Mouse (Mus musculus): ENCODE results near the gene Olfr1166. TPM values are rescaled to one million over a fixed set of nuclear protein-coding genes. Genes with fewer than 3 reads are reported as not detected.
"Not testable (repeated sequence)": the region's sequence is repeated elsewhere in the genome, so short reads cannot be mapped to it uniquely, and the experiment has no call there.

Olfr1166 gene
- not detected for polyA plus RNA-seq (2021)

GRCm38 (mm10) chr2:88128172-88128571, at the start of gene Olfr1166:
Gene Olfr1166 (minus strand): TSS chr2:88128272.
- H3K27me3 ChIP-seq = no peaks in the 10 kb centered on the region
- ChIA-PET CTCF (no interaction called here), POLR2A (no interaction called here)
- no peak for ATAC-seq
- DNase-seq (ENCODE audit: low read depth, low spot score) = no peak
- in situ Hi-C loops (cut with MboI; ENCODE audit: low pct_unique_long_range_greater_than_20kb) = no loop called here
- no peak for TF ChIP-seq CTCF (IDR thresholded peaks at IDR 0.05)

GRCm38 (mm10) chr2:88155093-88155492, 27.0 kb upstream of the Olfr1166 start, which contains the start of gene Olfr1167:
Gene Olfr1167 (minus strand): TSS chr2:88155193.
- not testable (repeated sequence) for ATAC-seq

GRCm38 (mm10) chr2:88093866-88094265, 34.2 kb downstream of the Olfr1166 start, which contains the start of gene Olfr1164:
Gene Olfr1164 (minus strand): TSS chr2:88093966.
- H3K27me3 ChIP-seq = no peaks in the 10 kb centered on the region
- TF ChIP-seq CTCF (IDR thresholded peaks at IDR 0.05) = no peak
- ATAC-seq (no peak), DNase-seq (ENCODE audit: low read depth, low spot score) (no peak)
- ChIA-PET CTCF (no interaction called here), POLR2A (no interaction called here)
- in situ Hi-C loops (cut with MboI; ENCODE audit: low pct_unique_long_range_greater_than_20kb) = no loop called here

More at GRCm38 (mm10) chr2:88155093-88155492, 27.0 kb upstream of the Olfr1166 start, which contains the start of gene Olfr1167:
- CTCF ChIA-PET; in situ Hi-C loops (cut with MboI; ENCODE audit: low pct_unique_long_range_greater_than_20kb); DNase-seq (ENCODE audit: low read depth, low spot score); H3K27me3 ChIP-seq; POLR2A ChIA-PET: not testable (repeated sequence)

Other genes starting within 250 kb of the Olfr1166 start
- not detected for gene Olfr1153, start 233.3 kb downstream of the Olfr1166 start, polyA plus RNA-seq (2021)
- gene Olfr1154, start 223.1 kb downstream of the Olfr1166 start, polyA plus RNA-seq (2021) = not detected
- not detected for gene Olfr1155, start 183.1 kb downstream of the Olfr1166 start, polyA plus RNA-seq (2021)
- 0.01 TPM for gene Olfr1156, start 175.2 kb downstream of the Olfr1166 start, polyA plus RNA-seq (2021)
- gene Olfr1157, start 160.0 kb downstream of the Olfr1166 start, polyA plus RNA-seq (2021) = not detected
- not detected for gene Olfr74, start 153.6 kb downstream of the Olfr1166 start, polyA plus RNA-seq (2021)
- gene Olfr1158, start 138.2 kb downstream of the Olfr1166 start, polyA plus RNA-seq (2021) = not detected
- not detected for gene Olfr1160, start 120.0 kb downstream of the Olfr1166 start, polyA plus RNA-seq (2021)
- not detected for gene Olfr1161, start 105.5 kb downstream of the Olfr1166 start, polyA plus RNA-seq (2021)
- not detected for gene Olfr73, start 90.6 kb downstream of the Olfr1166 start, polyA plus RNA-seq (2021)
- not detected for gene Olfr1162, start 77.1 kb downstream of the Olfr1166 start, polyA plus RNA-seq (2021)
- not detected for gene Olfr1163, start 56.4 kb downstream of the Olfr1166 start, polyA plus RNA-seq (2021)
- gene Olfr1164, start 34.3 kb downstream of the Olfr1166 start, polyA plus RNA-seq (2021) = not detected
- gene Olfr1167, start 26.9 kb upstream of the Olfr1166 start, polyA plus RNA-seq (2021) = not detected
- gene Olfr1168, start 53.6 kb upstream of the Olfr1166 start, polyA plus RNA-seq (2021) = not detected
- not detected for gene Olfr1170, start 100.1 kb upstream of the Olfr1166 start, polyA plus RNA-seq (2021)
- gene Olfr1173, start 151.6 kb upstream of the Olfr1166 start, polyA plus RNA-seq (2021) = 0.03 TPM
- gene Olfr1174-ps, start 186.9 kb upstream of the Olfr1166 start, polyA plus RNA-seq (2021) = not detected
- gene Olfr1175-ps, start 198.9 kb upstream of the Olfr1166 start, polyA plus RNA-seq (2021) = not detected
- not detected for gene Olfr1176, start 208.4 kb upstream of the Olfr1166 start, polyA plus RNA-seq (2021)
- gene Olfr1177-ps, start 218.2 kb upstream of the Olfr1166 start, polyA plus RNA-seq (2021) = not detected

Data from Patski (cell line).